Mouse (Mus musculus): Measurements from ENCODE around the gene Cd247.

DNA sequence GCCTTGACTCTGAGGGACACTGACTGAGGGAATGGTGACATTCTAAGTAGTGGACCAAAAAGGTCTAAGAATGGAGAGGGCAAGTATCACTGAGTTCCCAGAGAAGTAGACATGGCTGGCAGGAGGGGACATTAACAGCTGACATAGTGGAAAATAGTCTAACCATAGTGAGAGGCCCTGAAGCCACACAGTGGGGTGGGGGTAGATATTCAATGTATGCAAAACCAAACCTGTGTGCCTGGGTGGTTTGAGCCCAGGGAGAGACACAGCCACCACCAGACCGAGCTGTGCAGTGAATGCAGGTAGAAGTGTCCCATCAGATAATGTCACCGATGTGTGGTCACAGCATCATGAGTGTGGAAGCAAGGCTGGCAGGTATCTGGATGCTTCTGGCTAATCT is 33.5 kb downstream of the Cd247 start:
- TF ChIP-seq CTCF (IDR thresholded peaks at IDR 0.05; ENCODE audit: control insufficient read depth, insufficient read depth, insufficient read length), result no peak
- no peak for TF ChIP-seq MYOG (IDR thresholded peaks at IDR 0.05; ENCODE audit: control insufficient read depth, extremely low read depth, insufficient read length)
- no peak for TF ChIP-seq USF1 (IDR thresholded peaks at IDR 0.05; ENCODE audit: low read depth)
